Mouse (Mus musculus) midbrain, embryonic 10.5 days (tissue): ENCODE data around the gene Atr. TPM values are rescaled to one million over a fixed set of nuclear protein-coding genes. Genes with fewer than 3 reads are reported as not detected.
"Not testable (repeated sequence)": the region's sequence is repeated elsewhere in the genome, so short reads cannot be mapped to it uniquely, and the experiment has no call there.

Experiments used
- DNase-seq: peaks from one replicate; pipeline ENCODE4 v3.0.0-alpha.2; 2017; ENCODE audit warnings: low spot score
- H3K27ac ChIP-seq: fragments of 300-500 bp; sonication (generic); replicated peaks from 2 replicates; pipeline ENCODE4 v1.5.1; 2016; ENCODE audit warnings: mild to moderate bottlenecking
- H3K27me3 ChIP-seq: fragments of 300-500 bp; sonication (generic); 2 replicates; pipeline ENCODE4 v1.6.1; 2016; ENCODE audit warnings: low read depth, mild to moderate bottlenecking; ENCODE audit not compliant: poor library complexity, severe bottlenecking
- H3K36me3 ChIP-seq: fragments of 300-500 bp; sonication (generic); 2 replicates; pipeline ENCODE4 v1.6.1; 2016; ENCODE audit warnings: mild to moderate bottlenecking, moderate library complexity
- H3K4me1 ChIP-seq: fragments of 300-500 bp; sonication (generic); 2 replicates; pipeline ENCODE4 v1.6.1; 2016
- H3K4me3 ChIP-seq: fragments of 300-500 bp; sonication (generic); 2 replicates; pipeline ENCODE4 v1.5.1; 2016; ENCODE audit warnings: mild to moderate bottlenecking, moderate library complexity
- H3K9me3 ChIP-seq: fragments of 300-500 bp; sonication (generic); replicated peaks from 2 replicates; pipeline ENCODE4 v1.6.1; 2016; ENCODE audit warnings: mild to moderate bottlenecking
- WGBS: fragments of 180-500 bp; shearing (Covaris S2); methylation state at CpG from one replicate; pipeline ENCODE4 v1.1.7; 2016; 5-methylcytosine and 5-hydroxymethylcytosine counted together
- polyA plus RNA-seq: library from polyadenylated mRNA; unstranded; fragments of >200 nt; fragmentation: Nextera tagmentation; extraction: Ambion mirVana; gene quantifications from 2 replicates; pipeline ENCODE4 v1.2.1, GENCODE M21; 2016

The Atr gene
- polyA plus RNA-seq, 1 experiment from 2014 or later: 19.4 TPM

DNA sequence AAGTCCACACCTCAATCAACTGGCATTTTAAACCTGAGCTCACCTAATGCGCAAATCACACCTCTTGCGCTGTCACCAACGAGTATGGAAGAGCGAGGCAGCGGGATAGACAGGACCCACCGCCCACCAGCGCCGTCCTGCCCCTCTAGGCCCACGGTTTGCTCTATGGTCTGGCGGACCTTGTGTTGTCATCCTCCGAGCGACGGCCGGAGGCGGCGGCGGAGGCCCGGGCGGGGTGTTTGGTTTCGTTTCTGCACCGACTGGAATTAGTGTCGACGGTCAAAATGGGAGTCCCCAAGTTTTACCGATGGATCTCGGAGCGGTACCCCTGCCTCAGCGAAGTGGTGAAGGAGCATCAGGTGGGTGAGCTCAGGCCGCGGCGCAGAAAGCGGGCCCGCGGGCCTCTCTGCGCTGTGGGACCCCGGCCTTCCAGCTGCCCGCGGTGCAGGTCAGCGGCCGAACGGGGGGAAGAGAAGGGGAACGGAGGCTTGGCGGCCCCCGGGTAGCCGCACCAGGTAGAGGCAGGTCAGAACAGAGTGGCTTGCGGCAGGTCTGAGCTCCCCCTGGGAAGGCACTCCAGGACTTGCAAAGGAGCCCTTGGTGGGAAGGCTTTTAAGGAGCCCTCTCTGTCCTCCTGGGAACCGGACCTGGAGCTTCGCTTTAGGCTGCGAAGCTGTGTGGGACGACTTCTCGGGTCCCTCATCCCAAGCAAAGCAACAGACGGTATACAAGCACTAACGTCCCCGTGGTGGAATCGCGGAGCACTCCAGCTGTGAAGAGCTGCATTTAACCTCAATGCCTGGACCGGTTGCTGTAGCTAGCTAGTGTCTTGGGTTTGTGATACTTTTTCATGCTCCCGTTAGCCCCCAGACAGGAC is 97.4 kb downstream of the Atr start, which contains the start of gene Xrn1:
TSS of gene Xrn1 (plus strand) at position 176 of the 877 bp plus-strand sequence.
- H3K36me3 ChIP-seq: peaks cover 36% of the 10 kb centered on the region
- H3K4me3 ChIP-seq: peak within 1 kb of the TSS; percentile 91
- no peaks in the 10 kb centered on the region for H3K9me3 ChIP-seq
- peak within 1 kb of the TSS; percentile 97 for H3K27ac ChIP-seq
- H3K27me3 ChIP-seq: no peaks in the 10 kb centered on the region
- peaks cover 17% of the 10 kb centered on the region; the same call in 1 of the 2 replicates for H3K4me1 ChIP-seq
- WGBS: under 1% methylated on average over 57 of the region's 57 CpGs
- DNase-seq: peak; percentile 90

DNA sequence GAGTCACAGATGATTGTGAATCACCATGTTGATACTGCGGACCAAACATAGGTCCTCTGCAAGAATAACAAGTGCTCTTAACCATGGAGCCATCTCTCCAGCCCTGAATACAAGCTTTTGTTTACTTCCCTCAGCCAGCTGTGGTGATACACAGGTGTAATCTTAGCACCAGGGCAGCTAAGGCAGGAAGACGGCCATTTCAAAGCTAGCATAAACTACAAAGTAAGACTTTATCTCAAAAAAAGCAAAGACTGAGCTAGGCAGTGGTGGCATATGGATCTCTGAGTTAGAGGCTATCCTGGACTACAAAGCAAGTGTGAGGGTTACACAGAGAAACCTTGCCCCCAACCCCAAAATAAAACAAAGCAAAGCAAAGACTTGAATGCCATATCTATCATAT is 100.2 kb downstream of the Atr start:
- Histone ChIP-seq H3K27me3 (no peaks in the 10 kb centered on the region), H3K27ac (no peak overlapping the region), H3K9me3 (no peaks in the 10 kb centered on the region), H3K36me3 (peaks cover 32% of the 10 kb centered on the region), H3K4me3 (no peak overlapping the region), H3K4me1 (peaks cover 17% of the 10 kb centered on the region; the same call in 1 of the 2 replicates)
- 93% methylated on average over 2 of the region's 2 CpGs for WGBS
- no peak for DNase-seq

DNA sequence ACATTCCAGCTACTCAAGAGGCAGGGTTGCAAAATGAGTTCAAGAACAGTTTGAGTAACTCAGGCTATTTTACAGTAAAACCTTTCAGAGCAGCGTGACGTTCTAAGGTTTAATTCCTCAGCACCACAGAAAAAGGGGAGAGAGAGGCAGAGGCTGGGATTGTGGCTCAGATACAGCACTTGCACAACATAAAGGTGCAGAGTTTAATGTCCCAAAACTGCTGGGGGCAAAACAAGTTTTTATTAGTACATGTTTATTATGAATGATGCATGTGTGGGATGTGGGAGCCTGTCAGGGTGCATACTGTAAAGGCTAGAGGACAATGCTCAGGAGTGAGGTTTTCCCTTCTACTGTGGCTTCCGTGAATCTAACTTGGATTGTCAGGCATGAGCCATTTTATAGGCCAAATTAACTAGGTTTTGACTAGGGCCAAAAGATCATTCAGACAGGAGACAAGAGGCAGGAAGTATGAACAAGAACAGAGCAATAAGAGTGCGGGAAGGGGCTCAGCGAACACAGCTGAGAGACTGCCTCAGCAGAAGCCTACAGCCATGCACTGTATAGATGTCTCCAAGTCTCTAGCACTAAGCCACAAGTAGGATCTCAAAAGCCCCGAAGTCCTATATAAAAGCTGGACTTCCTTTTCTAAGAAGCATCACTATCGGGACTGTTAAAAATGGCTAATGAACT is 100.8 kb downstream of the Atr start:
- no peak overlapping the region for H3K27ac ChIP-seq
- no peak for DNase-seq
- WGBS: 95% methylated on average over 7 of the region's 7 CpGs
- peaks cover 34% of the 10 kb centered on the region for H3K36me3 ChIP-seq
- H3K4me3 ChIP-seq: no peak overlapping the region
- no peaks in the 10 kb centered on the region for H3K27me3 ChIP-seq
- peaks cover 17% of the 10 kb centered on the region; the same call in 1 of the 2 replicates for H3K4me1 ChIP-seq
- no peaks in the 10 kb centered on the region for H3K9me3 ChIP-seq

DNA sequence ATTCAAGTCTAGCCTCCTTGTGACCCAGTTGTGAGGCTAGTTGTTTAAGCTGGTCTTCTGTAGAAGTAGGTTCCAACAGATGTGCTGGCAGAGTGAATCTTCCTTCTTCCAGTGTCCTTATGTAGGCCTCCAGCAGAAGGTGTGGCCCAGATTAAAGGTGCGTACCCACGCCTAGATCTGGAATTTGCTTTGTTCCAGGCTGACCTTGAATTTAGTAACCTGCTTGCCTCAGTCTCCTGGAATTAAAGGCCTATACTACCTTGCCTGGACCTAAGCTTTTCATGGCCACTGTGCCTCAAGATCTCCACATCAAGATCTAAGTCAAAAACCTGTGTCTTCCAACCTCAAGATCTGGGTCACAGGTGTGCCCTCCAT is 101.3 kb downstream of the Atr start:
- not testable (repeated sequence) for DNase-seq, H3K27me3 ChIP-seq, H3K9me3 ChIP-seq, H3K4me3 ChIP-seq, H3K27ac ChIP-seq
- H3K4me1 ChIP-seq: peaks cover 14% of the 10 kb centered on the region; the same call in 1 of the 2 replicates
- WGBS: 94% methylated on average over 2 of the region's 2 CpGs
- peaks cover 36% of the 10 kb centered on the region for H3K36me3 ChIP-seq

DNA sequence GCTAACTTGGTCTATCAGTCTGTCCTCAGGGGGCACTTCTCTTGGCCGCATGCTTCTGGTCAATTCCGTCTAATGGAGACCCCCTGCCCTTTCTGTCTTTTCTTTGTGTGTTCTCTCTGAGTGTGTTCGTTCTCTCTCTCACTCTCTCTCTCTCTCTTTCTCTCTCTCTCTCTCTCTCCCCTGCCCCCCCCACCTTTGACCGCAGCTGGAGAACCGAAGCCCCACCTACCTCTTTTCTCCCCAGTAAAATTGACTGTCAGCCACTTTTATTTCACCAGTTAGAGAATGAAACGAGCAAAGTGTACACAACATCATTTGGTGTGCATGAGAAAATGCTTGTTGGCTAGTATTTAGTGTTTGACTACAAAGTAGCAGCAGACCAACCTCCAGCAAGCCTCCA is 101.8 kb downstream of the Atr start:
- H3K27me3 ChIP-seq: no peaks in the 10 kb centered on the region
- H3K9me3 ChIP-seq: no peaks in the 10 kb centered on the region
- no peak overlapping the region for H3K4me3 ChIP-seq
- H3K4me1 ChIP-seq: peaks cover 9% of the 10 kb centered on the region; the same call in 1 of the 2 replicates
- no peak overlapping the region for H3K27ac ChIP-seq
- 91% methylated on average over 6 of the region's 6 CpGs for WGBS
- DNase-seq: no peak
- peaks cover 41% of the 10 kb centered on the region for H3K36me3 ChIP-seq

DNA sequence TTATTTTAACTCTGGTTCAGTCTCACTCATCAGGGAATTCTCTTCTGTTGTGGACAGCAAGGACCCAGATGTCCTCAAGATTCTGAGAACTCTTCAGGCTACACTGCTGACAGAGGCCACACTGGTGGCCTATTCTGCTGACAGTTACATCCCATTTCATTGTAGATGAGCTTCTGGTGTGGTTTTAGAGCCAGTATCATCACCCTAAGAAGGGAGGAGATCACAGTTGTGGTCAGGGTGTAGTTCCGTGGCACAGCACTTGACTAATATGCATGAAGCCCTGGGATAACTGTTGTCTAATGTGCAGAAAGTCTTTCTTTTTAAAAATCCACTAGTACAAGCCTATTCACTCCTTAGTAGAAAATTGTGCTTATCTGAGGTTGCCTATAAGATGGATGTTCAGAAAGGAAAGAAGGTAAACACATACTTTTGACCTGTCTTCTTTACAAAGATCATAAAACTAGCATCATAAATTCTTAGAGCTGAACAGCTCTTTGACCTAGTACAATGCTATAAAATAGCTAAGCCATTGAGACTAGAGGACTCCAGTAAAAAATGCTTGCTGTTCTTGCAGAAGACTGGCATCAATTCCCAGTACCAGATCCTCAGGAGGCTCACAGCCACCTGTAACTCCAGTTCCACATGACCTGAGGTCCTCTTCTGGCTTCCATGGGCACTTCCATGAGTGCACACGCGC is 102.5 kb downstream of the Atr start:
- WGBS: 92% methylated on average over 3 of the region's 3 CpGs
- no peak for DNase-seq
- no peaks in the 10 kb centered on the region for H3K27me3 ChIP-seq
- H3K9me3 ChIP-seq: no peaks in the 10 kb centered on the region
- H3K27ac ChIP-seq: no peak overlapping the region
- H3K4me3 ChIP-seq: no peak overlapping the region
- peaks cover 9% of the 10 kb centered on the region; the same call in 1 of the 2 replicates for H3K4me1 ChIP-seq
- peaks cover 47% of the 10 kb centered on the region for H3K36me3 ChIP-seq

DNA sequence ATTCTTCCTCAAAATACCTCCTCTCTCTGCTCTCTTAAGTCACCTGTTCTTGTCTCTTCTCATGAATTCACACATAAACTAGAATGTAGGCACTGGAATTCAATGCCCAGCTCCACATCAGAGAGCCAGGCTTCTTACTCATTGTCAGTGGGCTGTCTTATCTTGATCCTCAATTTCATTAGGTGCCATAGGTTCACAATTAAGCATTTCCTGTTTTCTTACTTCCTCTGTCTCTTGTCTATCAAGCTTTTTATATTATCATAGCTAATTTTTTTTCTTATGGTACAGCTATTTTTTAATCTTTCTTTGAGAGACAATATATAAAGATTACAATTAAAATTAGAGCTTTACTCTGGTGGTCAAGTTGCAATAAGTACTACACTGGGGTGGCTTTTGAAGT is 103.7 kb downstream of the Atr start:
- H3K4me3 ChIP-seq: no peak overlapping the region
- peaks cover 56% of the 10 kb centered on the region for H3K36me3 ChIP-seq
- peaks cover 4% of the 10 kb centered on the region; the same call in 1 of the 2 replicates for H3K4me1 ChIP-seq
- H3K27me3 ChIP-seq: no peaks in the 10 kb centered on the region
- no peak overlapping the region for H3K27ac ChIP-seq
- H3K9me3 ChIP-seq: no peaks in the 10 kb centered on the region
- DNase-seq: no peak

DNA sequence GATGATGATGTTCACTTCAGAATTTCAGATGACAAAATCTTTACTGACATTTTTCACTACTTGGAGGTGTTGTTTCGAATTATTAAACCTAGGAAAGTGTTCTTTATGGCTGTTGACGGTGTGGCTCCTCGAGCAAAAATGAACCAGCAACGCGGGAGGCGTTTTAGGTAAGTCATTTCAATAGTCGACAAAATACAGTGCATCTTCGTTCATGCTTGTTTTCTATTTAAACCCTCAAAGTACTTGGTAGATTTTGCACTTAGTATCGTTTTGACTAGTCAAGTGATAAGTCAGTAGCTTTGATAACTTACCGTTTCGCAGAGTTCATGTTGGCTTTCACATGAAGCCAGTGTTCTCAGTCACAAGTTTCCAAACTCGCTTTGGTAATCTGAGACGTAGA is 106.6 kb downstream of the Atr start:
- no peak overlapping the region for H3K4me3 ChIP-seq
- 95% methylated on average over 13 of the region's 13 CpGs for WGBS
- H3K9me3 ChIP-seq: no peaks in the 10 kb centered on the region
- H3K27ac ChIP-seq: no peak overlapping the region
- DNase-seq: no peak
- no peaks in the 10 kb centered on the region for H3K27me3 ChIP-seq
- no peaks in the 10 kb centered on the region for H3K4me1 ChIP-seq
- H3K36me3 ChIP-seq: peaks cover 57% of the 10 kb centered on the region

DNA sequence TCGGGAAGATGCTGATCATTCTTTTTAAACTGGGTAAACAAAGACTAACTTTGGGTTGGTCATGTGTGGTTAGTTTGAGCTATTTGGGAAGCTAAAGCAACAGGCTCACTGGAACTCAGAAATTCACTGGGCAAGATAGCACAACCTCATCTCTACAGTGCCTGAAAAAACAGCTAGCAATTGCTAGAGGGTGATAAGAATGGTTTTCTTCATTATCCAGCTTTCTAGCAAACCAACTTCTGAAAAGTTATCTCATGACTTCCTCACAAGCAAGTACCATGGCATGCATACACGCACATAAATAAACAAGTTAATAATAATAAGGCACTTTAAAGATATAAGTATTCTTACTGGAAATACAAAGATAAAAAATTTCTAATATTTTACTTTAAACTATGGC is 120.9 kb downstream of the Atr start:
- 92% methylated on average over 2 of the region's 2 CpGs for WGBS
- DNase-seq: no peak
- no peak overlapping the region for H3K4me3 ChIP-seq
- H3K27ac ChIP-seq: no peak overlapping the region
- H3K4me1 ChIP-seq: no peaks in the 10 kb centered on the region
- H3K27me3 ChIP-seq: no peaks in the 10 kb centered on the region
- H3K9me3 ChIP-seq: no peaks in the 10 kb centered on the region
- H3K36me3 ChIP-seq: peaks cover 94% of the 10 kb centered on the region

DNA sequence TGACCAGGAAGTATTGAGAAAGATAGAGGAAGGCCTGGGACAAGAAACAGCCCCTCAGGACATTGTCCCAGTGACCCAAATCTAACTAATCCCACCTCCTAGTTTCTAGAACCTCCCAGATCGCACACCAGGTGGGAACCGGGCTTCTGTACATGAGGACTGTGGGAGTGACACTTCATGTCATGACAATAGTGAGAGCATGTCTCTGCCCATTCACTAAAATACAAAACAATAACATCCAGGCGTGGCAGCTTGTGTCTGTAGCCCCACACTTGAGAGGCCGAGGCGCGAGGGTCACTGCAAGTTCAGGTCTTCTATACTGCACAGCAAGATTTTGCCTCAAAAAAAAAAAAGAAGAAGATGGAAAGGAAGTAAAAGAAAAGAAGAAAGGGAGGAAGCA is 122.5 kb downstream of the Atr start:
- H3K4me1 ChIP-seq: no peaks in the 10 kb centered on the region
- WGBS: 90% methylated on average over 6 of the region's 6 CpGs
- H3K27ac ChIP-seq: no peak overlapping the region
- peaks cover 94% of the 10 kb centered on the region for H3K36me3 ChIP-seq
- no peaks in the 10 kb centered on the region for H3K27me3 ChIP-seq
- H3K9me3 ChIP-seq: no peaks in the 10 kb centered on the region
- H3K4me3 ChIP-seq: no peak overlapping the region
- DNase-seq: no peak

DNA sequence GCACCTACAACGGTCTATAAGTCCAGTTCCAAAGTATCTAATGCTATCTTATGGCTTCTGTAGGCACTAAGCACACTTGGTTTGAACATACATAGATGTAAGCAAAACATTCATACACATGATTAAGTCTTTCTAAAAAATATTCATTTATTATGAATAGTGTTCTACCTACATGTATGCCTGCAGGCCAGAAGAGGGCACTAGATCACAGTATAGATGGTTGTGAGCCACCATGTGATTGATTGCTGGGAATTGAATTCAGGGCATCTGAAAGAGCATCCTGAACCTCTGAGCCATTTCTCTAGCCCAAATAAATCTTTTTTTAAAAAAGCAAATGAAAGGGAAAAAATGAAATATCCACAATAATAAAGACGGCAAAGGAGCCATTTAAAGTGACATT is 134.9 kb downstream of the Atr start:
- H3K27me3 ChIP-seq: no peaks in the 10 kb centered on the region
- no peaks in the 10 kb centered on the region for H3K9me3 ChIP-seq
- no peak overlapping the region for H3K27ac ChIP-seq
- H3K36me3 ChIP-seq: peaks cover 88% of the 10 kb centered on the region
- DNase-seq: no peak
- no peak overlapping the region for H3K4me3 ChIP-seq
- no peaks in the 10 kb centered on the region for H3K4me1 ChIP-seq
- WGBS: 94% methylated on average over 2 of the region's 2 CpGs
